In genomic region chr9:13760430-13760829, GRCm38 (mm10) we compare ENCODE assay signal across 28 mouse cellular contexts.
"Had no signal": no experiment of that assay in that cellular context is flagged by ENCODE, and none has a peak within 500 bp of the region (broad histone marks: within the 10 kb centered on the region; RNA-seq: fewer than 3 reads in every experiment).

No protein-coding gene starts in this region.

- H3K4me2 ChIP-seq: embryonic facial prominence, embryonic 12.5 days; embryonic facial prominence, embryonic 13.5 days; embryonic facial prominence, embryonic 15.5 days; forebrain, embryonic 12.5 days; forebrain, embryonic 13.5 days; forebrain, embryonic 15.5 days had no signal

- H3K36me3 ChIP-seq: embryonic facial prominence, embryonic 12.5 days; forebrain, embryonic 12.5 days; forebrain, embryonic 15.5 days had no signal

- H3K9me3 ChIP-seq: embryonic facial prominence, embryonic 10.5 days; embryonic facial prominence, embryonic 12.5 days; embryonic facial prominence, embryonic 15.5 days; forebrain, embryonic 12.5 days; forebrain, embryonic 13.5 days had no signal

- H3K4me1 ChIP-seq: embryonic facial prominence, embryonic 10.5 days; embryonic facial prominence, embryonic 12.5 days; embryonic facial prominence, embryonic 13.5 days; embryonic facial prominence, embryonic 15.5 days; forebrain, embryonic 10.5 days had no signal

- ATAC-seq: forebrain, embryonic 13.5 days; forebrain, embryonic 14.5 days; forebrain, embryonic 15.5 days; forebrain, embryonic 16.5 days; forebrain, postnatal 0 days had no signal

- H3K9ac ChIP-seq: embryonic facial prominence, embryonic 12.5 days; embryonic facial prominence, embryonic 13.5 days; embryonic facial prominence, embryonic 15.5 days; forebrain, embryonic 12.5 days; forebrain, embryonic 13.5 days; forebrain, embryonic 15.5 days; forebrain, postnatal 0 days had no signal

- H3K27me3 ChIP-seq: embryonic facial prominence, embryonic 12.5 days; embryonic facial prominence, embryonic 13.5 days; embryonic facial prominence, embryonic 15.5 days; forebrain, embryonic 12.5 days; forebrain, embryonic 13.5 days; forebrain, embryonic 15.5 days had no signal

- H3K27ac ChIP-seq: embryonic facial prominence, embryonic 10.5 days; embryonic facial prominence, embryonic 12.5 days; embryonic facial prominence, embryonic 13.5 days; embryonic facial prominence, embryonic 15.5 days; forebrain, embryonic 10.5 days; forebrain, embryonic 12.5 days; forebrain, embryonic 13.5 days; forebrain, embryonic 15.5 days; heart, adult 2 months had no signal

- DNase-seq: cerebellum, adult 8-10 months; cerebellum, adult 9-10 months; cerebellum, adult 9-11 months; cerebellum, postnatal 10 days; cerebellum, postnatal 14 days; cerebellum, postnatal 25 days; cerebellum, postnatal 36 days; embryo, embryonic 11 days; forebrain, postnatal 0 days; gastrocnemius, adult 2 months; gastrocnemius, postnatal 10 days; gastrocnemius, postnatal 14 days; gastrocnemius, postnatal 25 days; gastrocnemius, postnatal 36 days; heart, adult 11 months; heart, adult 18-20 months; heart, adult 2 months had no signal

- H3K4me3 ChIP-seq: embryonic facial prominence, embryonic 10.5 days; embryonic facial prominence, embryonic 12.5 days; embryonic facial prominence, embryonic 13.5 days; embryonic facial prominence, embryonic 15.5 days; erythroblast, embryonic 14.5 days; forebrain, embryonic 10.5 days; forebrain, embryonic 12.5 days; forebrain, embryonic 13.5 days; forebrain, embryonic 15.5 days; gastrocnemius, adult 2 months; heart, adult 2 months had no signal
